Mouse (Mus musculus): ENCODE results near the gene Ppef1. TPM values are rescaled to one million over a fixed set of nuclear protein-coding genes. Genes with fewer than 3 reads are reported as not detected.
"Not testable (repeated sequence)": the region's sequence is repeated elsewhere in the genome, so short reads cannot be mapped to it uniquely, and the experiment has no call there.

The Ppef1 gene
- polyA plus RNA-seq (2016; fragmentation: Nextera tagmentation; extraction: Ambion mirVana), result 0.08 and 0.11 TPM in 2 replicates

GRCm38 (mm10) chrX:160735650-160736049 lies at the start of gene Ppef1:
Ppef1 (minus strand) TSS chrX:160735765.
- Histone ChIP-seq H3K4me3 (no peak within 1 kb of the TSS), H3K27ac (no peak within 1 kb of the TSS), H3K36me3 (no peaks in the 10 kb centered on the region), H3K4me1 (no peaks in the 10 kb centered on the region), H3K27me3 (ENCODE audit: insufficient read depth, poor library complexity, severe bottlenecking) (peaks cover 4% of the 10 kb centered on the region; the same call in 1 of the 2 replicates), H3K9me3 (no peaks in the 10 kb centered on the region)
- no peak for DNase-seq (ENCODE audit: low spot score)
- WGBS, result 73% methylated on average over 5 of the region's 5 CpGs

- 73% methylated on average over 5 of the region's 5 CpGs for WGBS
- H3K36me3 ChIP-seq, result no peaks in the 10 kb centered on the region
- H3K9me3 ChIP-seq, result no peaks in the 10 kb centered on the region
- H3K4me3 ChIP-seq, result no peak overlapping the region
- no peak overlapping the region for H3K27ac ChIP-seq
- no peak for DNase-seq (ENCODE audit: low spot score)
- peaks cover 5% of the 10 kb centered on the region; the same call in 1 of the 2 replicates for H3K27me3 ChIP-seq (ENCODE audit: insufficient read depth, poor library complexity, severe bottlenecking)
- no peaks in the 10 kb centered on the region for H3K4me1 ChIP-seq
Observed at GRCm38 (mm10) chrX:160782276-160782675, 46.7 kb upstream of the Ppef1 start.

- no peak overlapping the region for H3K4me3 ChIP-seq
- no peaks in the 10 kb centered on the region for H3K9me3 ChIP-seq
- no peak overlapping the region for H3K27ac ChIP-seq
- H3K4me1 ChIP-seq, result no peaks in the 10 kb centered on the region
- DNase-seq (ENCODE audit: low spot score), result no peak
- H3K36me3 ChIP-seq, result no peaks in the 10 kb centered on the region
- peaks cover 30% of the 10 kb centered on the region; the same call in 1 of the 2 replicates for H3K27me3 ChIP-seq (ENCODE audit: insufficient read depth, poor library complexity, severe bottlenecking)
- 15% methylated on average over 1 of the region's 1 CpGs for WGBS
Observed at GRCm38 (mm10) chrX:160773033-160773432, 37.5 kb upstream of the Ppef1 start.

GRCm38 (mm10) chrX:160769622-160770021 lies 34.1 kb upstream of the Ppef1 start:
- H3K9me3 ChIP-seq; H3K4me1 ChIP-seq; DNase-seq (ENCODE audit: low spot score); H3K36me3 ChIP-seq; H3K27ac ChIP-seq; H3K4me3 ChIP-seq: not testable (repeated sequence)
- 78% methylated on average over 5 of the region's 5 CpGs for WGBS
- peaks cover 18% of the 10 kb centered on the region; the same call in 1 of the 2 replicates for H3K27me3 ChIP-seq (ENCODE audit: insufficient read depth, poor library complexity, severe bottlenecking)

- Histone ChIP-seq H3K4me1 (no peaks in the 10 kb centered on the region), H3K36me3 (no peaks in the 10 kb centered on the region), H3K27ac (no peak within 1 kb of the TSS), H3K27me3 (ENCODE audit: insufficient read depth, poor library complexity, severe bottlenecking) (peaks cover 16% of the 10 kb centered on the region; the same call in 1 of the 2 replicates), H3K9me3 (no peaks in the 10 kb centered on the region), H3K4me3 (no peak within 1 kb of the TSS; the same call in 1 of the 2 replicates)
- 81% methylated on average over 2 of the region's 2 CpGs for WGBS
- DNase-seq (ENCODE audit: low spot score), result no peak
Observed at GRCm38 (mm10) chrX:160767713-160768112, 32.1 kb upstream of the Ppef1 start, which contains the start of gene Rs1. Rs1 (plus strand) TSS chrX:160768013.

GRCm38 (mm10) chrX:160766233-160766616 lies 30.7 kb upstream of the Ppef1 start:
- no peaks in the 10 kb centered on the region for H3K9me3 ChIP-seq
- WGBS, result 32% methylated on average over 15 of the region's 15 CpGs
- no peaks in the 10 kb centered on the region for H3K36me3 ChIP-seq
- H3K4me3 ChIP-seq, result peak overlapping the region; percentile 58
- DNase-seq (ENCODE audit: low spot score), result peak; percentile 76
- H3K27ac ChIP-seq, result peak overlapping the region; percentile 72; the same call in 1 of the 2 replicates
- peaks cover 14% of the 10 kb centered on the region; the same call in 1 of the 2 replicates for H3K27me3 ChIP-seq (ENCODE audit: insufficient read depth, poor library complexity, severe bottlenecking)
- H3K4me1 ChIP-seq, result no peaks in the 10 kb centered on the region

GRCm38 (mm10) chrX:160765389-160766232 lies 30.0 kb upstream of the Ppef1 start:
- Histone ChIP-seq H3K27ac (no peak overlapping the region; the same call in 1 of the 2 replicates), H3K9me3 (no peaks in the 10 kb centered on the region), H3K27me3 (ENCODE audit: insufficient read depth, poor library complexity, severe bottlenecking) (peaks cover 7% of the 10 kb centered on the region; the same call in 1 of the 2 replicates), H3K36me3 (no peaks in the 10 kb centered on the region), H3K4me1 (no peaks in the 10 kb centered on the region), H3K4me3 (peak overlapping the region; percentile 58)
- DNase-seq (ENCODE audit: low spot score), result peak; percentile 85
- WGBS, result 24% methylated on average over 30 of the region's 30 CpGs

GRCm38 (mm10) chrX:160750808-160751207 lies 15.2 kb upstream of the Ppef1 start:
- H3K9me3 ChIP-seq, result no peaks in the 10 kb centered on the region
- 92% methylated on average over 8 of the region's 8 CpGs for WGBS
- no peak for DNase-seq (ENCODE audit: low spot score)
- no peaks in the 10 kb centered on the region for H3K36me3 ChIP-seq
- no peak overlapping the region for H3K27ac ChIP-seq
- H3K27me3 ChIP-seq (ENCODE audit: insufficient read depth, poor library complexity, severe bottlenecking), result no peaks in the 10 kb centered on the region
- no peaks in the 10 kb centered on the region for H3K4me1 ChIP-seq
- H3K4me3 ChIP-seq, result no peak overlapping the region

GRCm38 (mm10) chrX:160748653-160749052 lies 13.1 kb upstream of the Ppef1 start:
- H3K36me3 ChIP-seq, result no peaks in the 10 kb centered on the region
- WGBS, result 53% methylated on average over 1 of the region's 1 CpGs
- no peak overlapping the region for H3K27ac ChIP-seq
- no peak for DNase-seq (ENCODE audit: low spot score)
- H3K9me3 ChIP-seq, result no peaks in the 10 kb centered on the region
- H3K4me1 ChIP-seq, result no peaks in the 10 kb centered on the region
- H3K4me3 ChIP-seq, result no peak overlapping the region
- no peaks in the 10 kb centered on the region for H3K27me3 ChIP-seq (ENCODE audit: insufficient read depth, poor library complexity, severe bottlenecking)

GRCm38 (mm10) chrX:160745399-160745798 lies 9.8 kb upstream of the Ppef1 start:
- no peaks in the 10 kb centered on the region for H3K9me3 ChIP-seq
- no peaks in the 10 kb centered on the region for H3K4me1 ChIP-seq
- no peaks in the 10 kb centered on the region for H3K36me3 ChIP-seq
- 57% methylated on average over 1 of the region's 1 CpGs for whole genome bisulfite sequencing
- H3K27ac ChIP-seq, result no peak overlapping the region
- no peaks in the 10 kb centered on the region for H3K27me3 ChIP-seq (ENCODE audit: insufficient read depth, poor library complexity, severe bottlenecking)
- DNase-seq (ENCODE audit: low spot score), result no peak
- no peak overlapping the region for H3K4me3 ChIP-seq

GRCm38 (mm10) chrX:160699171-160699570 lies 36.4 kb downstream of the Ppef1 start:
- H3K4me3 ChIP-seq, result no peak overlapping the region
- no peaks in the 10 kb centered on the region for H3K9me3 ChIP-seq
- WGBS, result 48% methylated on average over 1 of the region's 1 CpGs
- no peaks in the 10 kb centered on the region for H3K4me1 ChIP-seq
- no peak overlapping the region for H3K27ac ChIP-seq
- no peaks in the 10 kb centered on the region for H3K36me3 ChIP-seq
- H3K27me3 ChIP-seq (ENCODE audit: insufficient read depth, poor library complexity, severe bottlenecking), result no peaks in the 10 kb centered on the region; the same call in 1 of the 2 replicates
- DNase-seq (ENCODE audit: low spot score), result no peak

GRCm38 (mm10) chrX:160691559-160691958 lies 44.0 kb downstream of the Ppef1 start:
- Histone ChIP-seq H3K27me3 (ENCODE audit: insufficient read depth, poor library complexity, severe bottlenecking) (no peaks in the 10 kb centered on the region; the same call in 1 of the 2 replicates), H3K4me3 (no peak overlapping the region), H3K27ac (no peak overlapping the region), H3K36me3 (no peaks in the 10 kb centered on the region), H3K4me1 (no peaks in the 10 kb centered on the region), H3K9me3 (no peaks in the 10 kb centered on the region)
- DNase-seq (ENCODE audit: low spot score), result no peak
- WGBS, result 90% methylated on average over 3 of the region's 3 CpGs

- Histone ChIP-seq H3K36me3 (no peaks in the 10 kb centered on the region), H3K27me3 (ENCODE audit: insufficient read depth, poor library complexity, severe bottlenecking) (no peaks in the 10 kb centered on the region; the same call in 1 of the 2 replicates)
- WGBS, result 93% methylated on average over 2 of the region's 2 CpGs
Observed at GRCm38 (mm10) chrX:160690094-160690493, 45.5 kb downstream of the Ppef1 start.

More at GRCm38 (mm10) chrX:160690094-160690493, 45.5 kb downstream of the Ppef1 start:
- no peaks in the 10 kb centered on the region for H3K4me1 ChIP-seq
- no peak overlapping the region for H3K27ac ChIP-seq
- no peak for DNase-seq (ENCODE audit: low spot score)
- no peak overlapping the region for H3K4me3 ChIP-seq
- no peaks in the 10 kb centered on the region for H3K9me3 ChIP-seq
